Mouse (Mus musculus) layer of hippocampus, adult 9-11 months (tissue): ENCODE measurements around the gene Gtsf1l.

Experiments used
- DNase-seq: peaks from one replicate; pipeline ENCODE4 v3.0.0; 2022

Gtsf1l gene

GRCm38 (mm10) chr2:163049116-163049515 is 38.5 kb downstream of the Gtsf1l start:
- no peak for DNase-seq

- DNase-seq, result peak; percentile 56
Measured at GRCm38 (mm10) chr2:163048125-163048524, 39.5 kb downstream of the Gtsf1l start.

- DNase-seq, result no peak
Measured at GRCm38 (mm10) chr2:163039940-163040339, 47.7 kb downstream of the Gtsf1l start.
